Mouse (Mus musculus) spleen, adult 2 months (tissue): Measurements from ENCODE around the gene Slc41a2. TPM values are rescaled to one million over a fixed set of nuclear protein-coding genes. Genes with fewer than 3 reads are reported as not detected.

ENCODE experiments used
- DNase-seq, 2 experiments: peaks; one replicate each; pipeline versions ENCODE4 v3.0.0 to v3.0.0-alpha.2; 2012 to 2021; ENCODE audit warnings: low spot score in 2 of 2, low read depth in 1 of 2
- H3K27ac ChIP-seq: fragments of 200-500 bp; 2 replicates; pipeline ENCODE4 v1.5.1; 2012; ENCODE audit warnings: low read length, inconsistent platforms; ENCODE audit not compliant: insufficient read depth
- H3K27me3 ChIP-seq: fragments of 200-500 bp; 2 replicates; pipeline ENCODE4 v1.6.1; 2012; ENCODE audit warnings: mild to moderate bottlenecking, moderate library complexity, low read length, inconsistent platforms; ENCODE audit not compliant: control insufficient read depth, insufficient read depth
- H3K36me3 ChIP-seq: fragments of 200-500 bp; 2 replicates; pipeline ENCODE4 v1.6.1; 2012; ENCODE audit warnings: mild to moderate bottlenecking, low read length, inconsistent platforms; ENCODE audit not compliant: control insufficient read depth, insufficient read depth
- H3K4me1 ChIP-seq: fragments of 200-500 bp; 2 replicates; pipeline ENCODE4 v1.6.1; 2011; ENCODE audit warnings: inconsistent platforms; ENCODE audit not compliant: control insufficient read depth, insufficient read depth, insufficient read length
- H3K4me3 ChIP-seq: fragments of 200-500 bp; 2 replicates; pipeline ENCODE4 v1.5.1; 2011; ENCODE audit warnings: mild to moderate bottlenecking, inconsistent platforms; ENCODE audit not compliant: insufficient read depth, insufficient read length; ENCODE audit errors: extremely low read depth
- CTCF ChIP-seq: fragments of 200-500 bp; IDR thresholded peaks from 2 replicates; pipeline ENCODE4 v1.5.1; 2011; ENCODE audit warnings: mild to moderate bottlenecking, inconsistent platforms; ENCODE audit not compliant: insufficient read depth, insufficient read length, insufficient replicate concordance; ENCODE audit errors: extremely low read depth
- POLR2A ChIP-seq: fragments of 200-500 bp; IDR thresholded peaks from 2 replicates; pipeline ENCODE4 v1.6.1; 2011; ENCODE audit warnings: low read depth, low read length, inconsistent platforms
- WGBS: fragments of 180-500 bp; shearing (Covaris S2); methylation state at CpG from one replicate; pipeline ENCODE4 v1.1.7; 2018; 5-methylcytosine and 5-hydroxymethylcytosine counted together
- polyA plus RNA-seq: library from polyadenylated mRNA; depleted of rRNA; stranded (reverse); fragments of >200 nt; gene quantifications from 2 replicates; pipeline ENCODE4 v1.2.3, GENCODE M21; 2012

The Slc41a2 gene
- polyA plus RNA-seq, 1 experiment: 1.7 TPM

GRCm38 (mm10) chr10:83264680-83265079 lies 73.0 kb downstream of the Slc41a2 start:
- H3K27ac ChIP-seq: no peak overlapping the region
- H3K4me1 ChIP-seq: peaks cover 3% of the 10 kb centered on the region; the same call in 1 of the 2 replicates
- no peaks in the 10 kb centered on the region for H3K36me3 ChIP-seq
- TF ChIP-seq POLR2A (no peak), CTCF (no peak)
- no peaks in the 10 kb centered on the region for H3K27me3 ChIP-seq
- H3K4me3 ChIP-seq: no peak overlapping the region
- DNase-seq: no peak
- 62% methylated on average over 8 of the region's 8 CpGs for WGBS

- Histone ChIP-seq H3K27ac (no peak overlapping the region), H3K27me3 (no peaks in the 10 kb centered on the region), H3K4me1 (peaks cover 3% of the 10 kb centered on the region; the same call in 1 of the 2 replicates), H3K36me3 (no peaks in the 10 kb centered on the region), H3K4me3 (no peak overlapping the region)
- no peak for DNase-seq
- 71% methylated on average over 2 of the region's 2 CpGs for WGBS
- no peak for TF ChIP-seq POLR2A
- TF ChIP-seq CTCF: no peak
Measured at GRCm38 (mm10) chr10:83264056-83264455, 73.6 kb downstream of the Slc41a2 start.

GRCm38 (mm10) chr10:83261264-83261663 lies 76.4 kb downstream of the Slc41a2 start:
- 80% methylated on average over 4 of the region's 4 CpGs for WGBS
- Histone ChIP-seq H3K4me1 (peaks cover 3% of the 10 kb centered on the region; the same call in 1 of the 2 replicates), H3K27me3 (no peaks in the 10 kb centered on the region), H3K4me3 (no peak overlapping the region), H3K27ac (no peak overlapping the region), H3K36me3 (no peaks in the 10 kb centered on the region)
- TF ChIP-seq POLR2A (no peak), CTCF (no peak)
- no peak for DNase-seq

- Histone ChIP-seq H3K4me3 (no peak overlapping the region), H3K36me3 (no peaks in the 10 kb centered on the region), H3K27me3 (no peaks in the 10 kb centered on the region), H3K4me1 (no peaks in the 10 kb centered on the region), H3K27ac (no peak overlapping the region)
- 79% methylated on average over 8 of the region's 8 CpGs for WGBS
- no peak for DNase-seq
- no peak for TF ChIP-seq POLR2A
- TF ChIP-seq CTCF: 0 out of 2 replicates have a peak, but pooled peaks have one; percentile 15
Measured at GRCm38 (mm10) chr10:83251377-83251776, 86.3 kb downstream of the Slc41a2 start.

- Histone ChIP-seq H3K27me3 (no peaks in the 10 kb centered on the region), H3K27ac (no peak overlapping the region), H3K4me3 (no peak overlapping the region), H3K4me1 (no peaks in the 10 kb centered on the region), H3K36me3 (no peaks in the 10 kb centered on the region)
- 81% methylated on average over 7 of the region's 7 CpGs for WGBS
- DNase-seq: no peak
- TF ChIP-seq CTCF (no peak), POLR2A (no peak)
Measured at GRCm38 (mm10) chr10:83248036-83248435, 89.6 kb downstream of the Slc41a2 start.

- no peaks in the 10 kb centered on the region for H3K27me3 ChIP-seq
Measured at GRCm38 (mm10) chr10:83245720-83246119, 92.0 kb downstream of the Slc41a2 start.

GRCm38 (mm10) chr10:83244131-83244530 lies 93.6 kb downstream of the Slc41a2 start:
- no peak for DNase-seq
- H3K4me3 ChIP-seq: no peak overlapping the region
- 83% methylated on average over 6 of the region's 6 CpGs for WGBS
- TF ChIP-seq CTCF (no peak), POLR2A (no peak)
- no peaks in the 10 kb centered on the region for H3K27me3 ChIP-seq
- no peaks in the 10 kb centered on the region for H3K4me1 ChIP-seq
- H3K36me3 ChIP-seq: no peaks in the 10 kb centered on the region
- H3K27ac ChIP-seq: no peak overlapping the region

More at GRCm38 (mm10) chr10:83245720-83246119, 92.0 kb downstream of the Slc41a2 start:
- no peak for DNase-seq
- H3K4me3 ChIP-seq: no peak overlapping the region
- no peaks in the 10 kb centered on the region for H3K4me1 ChIP-seq
- 92% methylated on average over 7 of the region's 7 CpGs for WGBS
- no peak overlapping the region for H3K27ac ChIP-seq
- TF ChIP-seq POLR2A (no peak), CTCF (no peak)
- no peaks in the 10 kb centered on the region for H3K36me3 ChIP-seq
